Mouse (Mus musculus) forebrain, embryonic 13.5 days (tissue): Measurements from ENCODE around the gene Pde4d. TPM values are rescaled to one million over a fixed set of nuclear protein-coding genes. Genes with fewer than 3 reads are reported as not detected.

ENCODE experiments used
- ATAC-seq: fragments of 200-750 bp; cut with Nextera tagmentation; 2 replicates; pipeline ENCODE4 v1.8.0; 2017
- H3K27ac ChIP-seq: fragments of 300-500 bp; sonication (generic); 2 replicates; pipeline ENCODE4 v1.5.1; 2015; ENCODE audit warnings: inconsistent platforms, mild to moderate bottlenecking, moderate library complexity
- H3K27me3 ChIP-seq: fragments of 300-500 bp; sonication (generic); 2 replicates; pipeline ENCODE4 v1.6.1; 2015; ENCODE audit warnings: mild to moderate bottlenecking, inconsistent platforms
- H3K36me3 ChIP-seq: fragments of 300-500 bp; sonication (generic); 2 replicates; pipeline ENCODE4 v1.6.1; 2015; ENCODE audit warnings: mild to moderate bottlenecking, inconsistent platforms; ENCODE audit not compliant: poor library complexity, severe bottlenecking
- H3K4me1 ChIP-seq: fragments of 300-500 bp; sonication (generic); 2 replicates; pipeline ENCODE4 v1.6.1; 2015; ENCODE audit warnings: inconsistent platforms
- H3K4me2 ChIP-seq: fragments of 300-500 bp; sonication (generic); 2 replicates; pipeline ENCODE4 v1.6.1; 2015; ENCODE audit warnings: inconsistent platforms, mild to moderate bottlenecking, moderate library complexity
- H3K4me3 ChIP-seq: fragments of 300-500 bp; sonication (generic); 2 replicates; pipeline ENCODE4 v1.5.1; 2015; ENCODE audit warnings: mild to moderate bottlenecking, inconsistent platforms
- H3K9ac ChIP-seq: fragments of 300-500 bp; sonication (generic); 2 replicates; pipeline ENCODE4 v1.6.1; 2015; ENCODE audit warnings: mild to moderate bottlenecking, inconsistent platforms
- H3K9me3 ChIP-seq: fragments of 300-500 bp; sonication (generic); replicated peaks from 2 replicates; pipeline ENCODE4 v1.6.1; 2016; ENCODE audit warnings: inconsistent platforms
- WGBS: fragments of 180-500 bp; shearing (Covaris S2); methylation state at CpG from one replicate; pipeline ENCODE4 v1.1.7; 2015; 5-methylcytosine and 5-hydroxymethylcytosine counted together
- polyA plus RNA-seq: library from polyadenylated mRNA; unstranded; fragments of >200 nt; fragmentation: Nextera tagmentation; extraction: Ambion mirVana; gene quantifications from 2 replicates; pipeline ENCODE4 v1.2.1, GENCODE M21; 2015

Pde4d gene
- polyA plus RNA-seq, 1 experiment from 2014 or later = 11.9 TPM

- no peak for ATAC-seq
- Histone ChIP-seq H3K9ac (no peak overlapping the region), H3K27ac (no peak overlapping the region), H3K4me2 (no peak overlapping the region), H3K9me3 (no peaks in the 10 kb centered on the region), H3K27me3 (no peaks in the 10 kb centered on the region), H3K4me3 (no peak overlapping the region), H3K4me1 (no peaks in the 10 kb centered on the region), H3K36me3 (no peaks in the 10 kb centered on the region)
- 98% methylated on average over 2 of the region's 2 CpGs for WGBS
These were observed 1161.0 kb downstream of the Pde4d start for GRCm38 (mm10) chr13:109610772-109611171.

- 65% methylated on average over 8 of the region's 8 CpGs for WGBS
- Histone ChIP-seq H3K4me2 (no peak overlapping the region), H3K27ac (no peak overlapping the region), H3K4me3 (no peak overlapping the region), H3K36me3 (no peaks in the 10 kb centered on the region), H3K9ac (no peak overlapping the region), H3K9me3 (no peaks in the 10 kb centered on the region), H3K27me3 (no peaks in the 10 kb centered on the region), H3K4me1 (no peaks in the 10 kb centered on the region)
- ATAC-seq = no peak
These were observed 1165.6 kb downstream of the Pde4d start for GRCm38 (mm10) chr13:109615213-109615784.

GRCm38 (mm10) chr13:109615785-109616281 lies 1166.1 kb downstream of the Pde4d start:
- WGBS = 11% methylated on average over 7 of the region's 7 CpGs
- Histone ChIP-seq H3K4me2 (no peak overlapping the region), H3K36me3 (no peaks in the 10 kb centered on the region), H3K4me3 (no peak overlapping the region), H3K9me3 (no peaks in the 10 kb centered on the region), H3K9ac (no peak overlapping the region), H3K4me1 (no peaks in the 10 kb centered on the region), H3K27ac (no peak overlapping the region), H3K27me3 (no peaks in the 10 kb centered on the region)
- ATAC-seq = 0 out of 2 replicates have a peak, but pooled peaks have one; percentile 28

GRCm38 (mm10) chr13:109619158-109619657 lies 1169.5 kb downstream of the Pde4d start:
- 87% methylated on average over 2 of the region's 2 CpGs for WGBS
- H3K4me2 ChIP-seq = no peak overlapping the region
- H3K9me3 ChIP-seq = no peaks in the 10 kb centered on the region
- no peaks in the 10 kb centered on the region for H3K36me3 ChIP-seq
- ATAC-seq = no peak
- H3K4me3 ChIP-seq = no peak overlapping the region
- H3K9ac ChIP-seq = no peak overlapping the region
- H3K4me1 ChIP-seq = no peaks in the 10 kb centered on the region
- H3K27me3 ChIP-seq = no peaks in the 10 kb centered on the region
- H3K27ac ChIP-seq = no peak overlapping the region

- no peak for ATAC-seq
- no peak overlapping the region for H3K4me3 ChIP-seq
- no peaks in the 10 kb centered on the region for H3K4me1 ChIP-seq
- 84% methylated on average over 5 of the region's 5 CpGs for WGBS
- H3K4me2 ChIP-seq = no peak overlapping the region
- H3K27ac ChIP-seq = no peak overlapping the region
- no peaks in the 10 kb centered on the region for H3K27me3 ChIP-seq
- no peaks in the 10 kb centered on the region for H3K36me3 ChIP-seq
- H3K9me3 ChIP-seq = no peaks in the 10 kb centered on the region
- no peak overlapping the region for H3K9ac ChIP-seq
These were observed 1172.5 kb downstream of the Pde4d start for GRCm38 (mm10) chr13:109622207-109622606.

- Histone ChIP-seq H3K9me3 (no peaks in the 10 kb centered on the region), H3K27me3 (no peaks in the 10 kb centered on the region), H3K4me2 (no peak overlapping the region), H3K4me1 (no peaks in the 10 kb centered on the region), H3K4me3 (no peak overlapping the region), H3K9ac (no peak overlapping the region), H3K27ac (no peak overlapping the region), H3K36me3 (no peaks in the 10 kb centered on the region)
- ATAC-seq = no peak
- 78% methylated on average over 2 of the region's 2 CpGs for WGBS
These were observed 1173.5 kb downstream of the Pde4d start for GRCm38 (mm10) chr13:109623201-109623600.

- no peaks in the 10 kb centered on the region for H3K9me3 ChIP-seq
- no peaks in the 10 kb centered on the region for H3K27me3 ChIP-seq
- H3K4me3 ChIP-seq = no peak overlapping the region
- no peaks in the 10 kb centered on the region for H3K36me3 ChIP-seq
- no peak overlapping the region for H3K9ac ChIP-seq
- H3K4me1 ChIP-seq = no peaks in the 10 kb centered on the region
- H3K27ac ChIP-seq = no peak overlapping the region
- H3K4me2 ChIP-seq = no peak overlapping the region
- ATAC-seq = no peak
- 93% methylated on average over 11 of the region's 11 CpGs for WGBS
These were observed 1175.1 kb downstream of the Pde4d start for GRCm38 (mm10) chr13:109624772-109625349.

- H3K36me3 ChIP-seq = no peaks in the 10 kb centered on the region
- 90% methylated on average over 18 of the region's 18 CpGs for WGBS
- no peaks in the 10 kb centered on the region for H3K9me3 ChIP-seq
- no peak overlapping the region for H3K9ac ChIP-seq
- H3K27me3 ChIP-seq = no peaks in the 10 kb centered on the region
- no peak overlapping the region for H3K4me3 ChIP-seq
- ATAC-seq = no peak
- H3K4me2 ChIP-seq = no peak overlapping the region
- H3K4me1 ChIP-seq = no peaks in the 10 kb centered on the region
- no peak overlapping the region for H3K27ac ChIP-seq
These were observed 1175.8 kb downstream of the Pde4d start for GRCm38 (mm10) chr13:109625466-109626129.

- WGBS = 87% methylated on average over 2 of the region's 2 CpGs
- Histone ChIP-seq H3K4me3 (no peak overlapping the region), H3K36me3 (no peaks in the 10 kb centered on the region), H3K27me3 (no peaks in the 10 kb centered on the region), H3K9ac (no peak overlapping the region), H3K4me1 (peaks cover 1% of the 10 kb centered on the region), H3K4me2 (no peak overlapping the region), H3K27ac (no peak overlapping the region), H3K9me3 (no peaks in the 10 kb centered on the region)
- ATAC-seq = no peak
These were observed 1177.5 kb downstream of the Pde4d start for GRCm38 (mm10) chr13:109627265-109627664.

- H3K27me3 ChIP-seq = no peaks in the 10 kb centered on the region
- no peaks in the 10 kb centered on the region for H3K36me3 ChIP-seq
- H3K9ac ChIP-seq = no peak overlapping the region
- no peak for ATAC-seq
- no peak overlapping the region for H3K27ac ChIP-seq
- WGBS = 73% methylated on average over 4 of the region's 4 CpGs
- peaks cover 13% of the 10 kb centered on the region for H3K4me1 ChIP-seq
- no peak overlapping the region for H3K4me3 ChIP-seq
- no peak overlapping the region for H3K4me2 ChIP-seq
- H3K9me3 ChIP-seq = no peaks in the 10 kb centered on the region
These were observed 1178.9 kb downstream of the Pde4d start for GRCm38 (mm10) chr13:109628606-109629005.

GRCm38 (mm10) chr13:109629216-109629615 lies 1179.5 kb downstream of the Pde4d start:
- WGBS = 91% methylated on average over 5 of the region's 5 CpGs
- Histone ChIP-seq H3K4me3 (no peak overlapping the region), H3K9ac (no peak overlapping the region), H3K27ac (no peak overlapping the region), H3K27me3 (no peaks in the 10 kb centered on the region), H3K4me1 (peaks cover 13% of the 10 kb centered on the region), H3K36me3 (no peaks in the 10 kb centered on the region), H3K9me3 (no peaks in the 10 kb centered on the region), H3K4me2 (no peak overlapping the region)
- ATAC-seq = no peak

GRCm38 (mm10) chr13:109631399-109632026 lies 1181.8 kb downstream of the Pde4d start:
- H3K4me3 ChIP-seq = no peak overlapping the region
- H3K27me3 ChIP-seq = no peaks in the 10 kb centered on the region
- no peak overlapping the region for H3K27ac ChIP-seq
- WGBS = 42% methylated on average over 10 of the region's 10 CpGs
- H3K36me3 ChIP-seq = no peaks in the 10 kb centered on the region
- H3K4me2 ChIP-seq = no peak overlapping the region
- no peak for ATAC-seq
- H3K9me3 ChIP-seq = no peaks in the 10 kb centered on the region
- no peak overlapping the region for H3K9ac ChIP-seq
- H3K4me1 ChIP-seq = peaks cover 13% of the 10 kb centered on the region
